Mouse (Mus musculus) ES-E14 (cell line): ENCODE results near the gene Slc37a2.

ENCODE experiments used
- HCFC1 ChIP-seq: IDR thresholded peaks from 2 replicates; pipeline ENCODE4 v1.6.1; 2012; ENCODE audit warnings: low read length, inconsistent platforms, borderline replicate concordance; ENCODE audit not compliant: insufficient read depth
- ZC3H11A ChIP-seq: IDR thresholded peaks from 2 replicates; pipeline ENCODE4 v1.6.1; 2012; ENCODE audit warnings: low read depth, mild to moderate bottlenecking, inconsistent platforms, low read length, borderline replicate concordance

DNA sequence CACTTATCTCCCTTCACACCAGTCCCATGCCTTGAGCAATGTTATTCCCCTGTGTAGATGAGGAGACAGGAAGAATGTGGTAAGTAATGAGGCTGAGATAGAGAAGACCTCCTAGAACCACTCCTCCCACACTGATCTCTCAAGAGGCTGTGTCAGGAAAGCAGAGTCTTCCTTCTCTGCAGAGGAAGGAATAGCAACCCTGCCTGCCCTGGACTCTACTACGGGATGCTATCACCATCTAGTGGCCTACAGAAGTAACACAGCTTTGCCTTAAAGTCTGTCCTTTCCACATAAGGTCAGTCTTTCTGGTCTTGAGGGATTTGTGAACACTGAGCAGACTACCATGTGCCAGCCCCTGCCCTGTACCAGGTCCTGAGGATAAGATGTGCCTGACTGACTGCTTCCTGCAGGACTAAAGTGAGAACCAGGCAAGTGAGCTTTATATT is 25.6 kb downstream of the Slc37a2 start:
- TF ChIP-seq ZC3H11A, result peak; percentile 88
- no peak for TF ChIP-seq HCFC1
